Mouse (Mus musculus): Measurements from ENCODE around the gene Gm29094. TPM values are rescaled to one million over a fixed set of nuclear protein-coding genes. Genes with fewer than 3 reads are reported as not detected.
"Not testable (repeated sequence)": the region's sequence is repeated elsewhere in the genome, so short reads cannot be mapped to it uniquely, and the experiment has no call there.

Gm29094 gene
- total RNA-seq, 1 experiment from 2014 or later, result not detected

DNA sequence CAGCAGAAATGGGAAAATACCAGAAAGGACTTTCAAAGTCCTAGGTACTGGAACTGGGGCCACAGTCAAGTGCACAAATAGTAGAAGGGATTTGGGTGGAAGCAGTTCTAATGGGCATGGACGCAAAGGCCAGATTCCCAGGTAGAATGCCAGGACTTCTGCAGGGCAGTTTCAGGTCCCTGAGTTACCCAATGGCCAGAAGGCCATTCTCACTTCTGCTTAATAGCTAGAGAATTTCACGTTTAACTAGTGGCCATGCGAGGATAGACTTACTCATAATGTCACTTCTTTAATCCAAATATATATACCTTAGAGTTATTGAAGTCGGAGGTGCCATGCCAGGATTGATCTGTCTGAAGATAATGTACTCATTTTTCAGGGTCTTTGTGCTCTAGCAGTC, 38.0 kb downstream of the Gm29094 start:
- not testable (repeated sequence) for ATAC-seq (ENCODE audit: extremely low read depth, insufficient number of reproducible peaks, low FRiP score, poor library complexity, severe bottlenecking)

DNA sequence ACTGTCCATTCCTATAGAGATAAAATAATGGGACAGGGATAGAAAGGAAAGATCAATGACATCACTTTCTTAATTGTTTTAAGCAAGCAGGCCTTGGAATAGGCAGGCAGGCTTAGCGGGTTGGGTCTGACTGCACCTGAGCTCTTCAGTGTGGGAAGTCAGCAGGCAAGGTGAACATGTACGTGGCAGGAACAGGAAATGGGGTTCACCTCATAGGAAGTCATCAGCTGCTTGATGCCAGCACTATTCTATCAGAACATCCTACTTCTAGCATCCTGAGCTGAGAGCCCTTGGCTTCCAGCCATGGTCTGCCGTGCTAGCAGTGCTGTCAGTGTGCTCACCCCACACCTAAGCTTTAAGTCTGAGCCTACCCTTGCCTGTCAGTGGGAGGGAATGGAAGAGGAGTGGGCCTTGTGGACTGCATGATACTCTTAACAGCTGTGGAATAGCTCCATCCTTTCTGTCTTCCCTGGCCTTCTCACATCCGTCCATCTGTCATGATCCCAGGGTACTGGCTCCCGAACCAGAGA, 39.9 kb downstream of the Gm29094 start:
- not testable (repeated sequence) for ATAC-seq (ENCODE audit: extremely low read depth, insufficient number of reproducible peaks, low FRiP score, poor library complexity, severe bottlenecking)

DNA sequence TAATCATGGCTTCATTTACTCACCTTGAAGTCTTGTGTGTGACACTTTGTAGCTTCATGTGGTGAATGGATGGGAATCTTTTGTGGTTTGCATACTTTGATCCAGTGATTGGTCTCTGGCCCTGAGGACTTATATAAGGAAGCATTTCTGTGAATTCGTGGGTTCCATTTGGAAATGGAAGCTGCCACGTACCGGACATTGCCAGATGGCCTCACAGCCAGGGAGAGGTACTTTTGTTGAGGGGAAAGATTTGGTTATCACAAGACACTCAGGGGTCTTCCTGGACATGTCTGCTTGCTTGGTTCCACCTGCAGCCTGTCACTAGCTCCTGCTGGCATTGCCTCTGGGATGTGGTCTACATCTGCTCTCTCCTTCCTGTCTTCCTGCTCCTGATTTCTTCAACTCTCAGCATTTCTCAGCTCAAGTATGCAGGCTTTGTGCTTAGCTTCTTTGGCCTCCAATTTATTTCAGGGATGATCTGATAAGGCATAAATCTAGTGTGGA, 41.4 kb downstream of the Gm29094 start:
- ATAC-seq (ENCODE audit: extremely low read depth, insufficient number of reproducible peaks, low FRiP score, poor library complexity, severe bottlenecking), result not testable (repeated sequence)

DNA sequence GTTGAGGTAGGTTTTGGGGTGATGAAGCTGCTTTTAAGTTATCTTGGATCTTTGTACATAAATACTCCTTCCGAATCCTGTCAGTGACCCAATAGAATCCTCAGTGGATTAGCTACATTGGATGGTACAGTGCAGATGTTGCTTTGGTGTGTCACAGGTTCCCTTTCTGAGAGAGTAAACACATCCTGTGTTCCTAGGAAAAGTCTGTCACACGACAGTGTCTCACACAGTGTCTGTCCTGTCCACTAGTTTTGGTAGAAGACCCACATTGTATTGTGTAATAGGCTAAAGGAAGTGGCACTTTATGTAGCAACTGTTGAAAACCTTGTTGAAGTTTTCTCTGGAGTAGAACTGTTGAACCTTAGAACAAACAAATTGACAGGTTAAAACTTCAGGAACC, 54.2 kb downstream of the Gm29094 start:
- no peak for ATAC-seq (ENCODE audit: extremely low read depth, insufficient number of reproducible peaks, low FRiP score, poor library complexity, severe bottlenecking)

DNA sequence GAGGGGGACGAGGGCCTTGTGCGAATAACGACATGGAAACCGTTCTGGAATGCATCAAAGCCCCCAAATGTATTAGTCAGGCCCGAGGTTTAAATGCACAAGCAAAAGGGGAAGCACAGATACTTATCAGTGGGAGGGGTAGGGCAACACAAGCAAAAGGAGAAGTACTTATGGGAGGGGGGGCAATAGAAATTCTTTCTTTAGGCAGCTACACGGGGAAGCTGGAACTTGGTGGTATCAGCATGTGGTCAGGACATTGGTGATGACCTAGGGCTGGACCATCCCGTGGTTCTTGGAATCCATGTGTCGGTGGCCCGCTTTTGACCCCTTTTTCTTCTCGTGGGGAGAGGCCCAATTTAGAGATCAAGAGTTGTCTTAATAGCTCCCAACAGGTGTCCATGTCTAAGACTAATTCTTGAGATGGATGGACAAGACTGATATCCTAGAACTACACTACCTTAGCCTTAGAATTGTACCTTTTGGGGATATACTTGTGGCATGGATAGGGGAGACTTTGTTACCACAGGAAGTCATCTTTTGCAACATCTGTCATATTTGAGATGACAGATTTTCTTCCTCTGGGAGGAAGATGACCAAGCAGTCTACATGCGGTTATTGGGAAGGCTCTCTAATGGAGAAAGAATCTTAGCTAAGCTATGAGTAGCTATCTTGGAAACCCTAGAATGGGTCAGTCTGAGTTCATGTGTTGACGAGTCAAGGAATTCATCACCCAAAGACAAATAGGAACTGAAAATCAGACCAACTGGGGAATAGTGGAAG, 57.6 kb downstream of the Gm29094 start:
- peak; percentile 50 for ATAC-seq (ENCODE audit: extremely low read depth, insufficient number of reproducible peaks, low FRiP score, poor library complexity, severe bottlenecking)

DNA sequence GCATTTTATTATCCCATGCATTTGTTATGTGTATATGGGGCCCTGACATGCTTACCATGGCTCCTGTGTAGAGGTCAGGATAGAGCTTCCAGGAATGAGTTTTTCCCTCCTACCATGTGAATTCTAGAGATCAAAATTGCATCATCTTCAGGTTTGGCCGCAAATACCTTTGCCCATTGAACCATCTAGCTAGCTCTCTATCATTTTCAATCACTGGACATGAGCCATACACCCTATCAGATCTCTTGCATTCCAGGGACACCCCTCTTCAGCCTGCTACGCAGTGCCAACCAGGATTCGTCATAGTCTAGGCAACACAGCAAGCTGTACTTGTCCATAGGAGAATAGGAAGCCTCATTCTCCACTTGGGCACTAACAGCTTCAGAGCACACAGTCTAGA, 64.8 kb downstream of the Gm29094 start:
- ATAC-seq (ENCODE audit: extremely low read depth, insufficient number of reproducible peaks, low FRiP score, poor library complexity, severe bottlenecking), result no peak

DNA sequence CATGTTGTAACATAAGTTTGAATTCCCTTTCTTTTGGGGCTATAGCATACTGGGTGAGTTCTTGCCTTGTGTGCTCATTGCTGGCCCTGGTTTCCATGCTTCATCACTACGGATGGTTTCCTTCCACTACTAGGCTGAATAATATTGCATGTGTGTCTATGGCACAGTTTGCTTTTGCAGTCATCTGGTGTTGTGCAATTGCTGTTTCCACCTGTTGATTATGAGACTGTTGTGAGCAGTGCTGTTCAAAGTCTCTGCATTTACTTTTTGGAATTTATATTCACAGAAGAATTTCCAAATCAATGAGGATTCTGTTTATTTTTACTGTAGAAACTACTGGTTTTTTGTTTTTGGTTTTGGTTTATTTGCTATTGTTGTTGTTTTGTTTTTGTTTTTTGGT, 65.4 kb downstream of the Gm29094 start:
- ATAC-seq (ENCODE audit: extremely low read depth, insufficient number of reproducible peaks, low FRiP score, poor library complexity, severe bottlenecking), result no peak

Other genes starting within 250 kb of the Gm29094 start
- gene Bcl2a1a, start 242.5 kb upstream of the Gm29094 start, total RNA-seq (2017), result 4.9 and 10.6 TPM in 2 replicates
- gene Trim43b, start 106.5 kb upstream of the Gm29094 start, total RNA-seq (2017), result not detected in 2 replicates
- 42.9 and 65.7 TPM in 2 replicates for gene Bcl2a1b, start 170 bp upstream of the Gm29094 start, total RNA-seq (2017)
- gene Mthfs, start 11.3 kb downstream of the Gm29094 start, total RNA-seq (2017), result 61.8 and 80.5 TPM in 2 replicates